Mouse (Mus musculus) embryo, embryonic 10.5 days (tissue): ENCODE measurements at regions not wholly inside any gene's neighbourhood (a gene's known extent, or its start where the extent isn't known, plus 50 kb on each side); places are given as distances from the start of the nearest gene placed in this dataset.

Experiments
- DNase-seq: peaks from one replicate; pipeline ENCODE4 v3.0.0-alpha.2; 2015; ENCODE audit warnings: low spot score

DNA sequence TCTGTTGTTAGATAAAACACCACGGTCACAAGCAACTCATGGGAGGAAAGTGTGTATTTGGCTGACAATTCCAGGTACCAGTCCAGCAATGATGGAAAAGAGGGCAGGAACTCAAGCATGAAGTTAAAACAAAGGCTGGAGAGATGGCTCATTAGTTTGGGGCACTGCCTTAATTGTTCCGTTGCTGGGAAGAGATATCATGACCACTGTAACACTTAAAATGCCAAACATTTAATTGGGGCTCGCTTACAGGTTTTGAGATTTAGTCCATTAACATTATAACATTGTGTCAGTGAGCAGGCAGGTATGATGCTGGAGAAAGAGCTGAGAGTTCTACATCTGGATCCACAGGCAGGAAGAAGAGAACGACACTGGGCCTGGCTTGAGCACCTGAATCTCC is 782.0 kb upstream of the Celf2 start:
- no peak for DNase-seq

DNA sequence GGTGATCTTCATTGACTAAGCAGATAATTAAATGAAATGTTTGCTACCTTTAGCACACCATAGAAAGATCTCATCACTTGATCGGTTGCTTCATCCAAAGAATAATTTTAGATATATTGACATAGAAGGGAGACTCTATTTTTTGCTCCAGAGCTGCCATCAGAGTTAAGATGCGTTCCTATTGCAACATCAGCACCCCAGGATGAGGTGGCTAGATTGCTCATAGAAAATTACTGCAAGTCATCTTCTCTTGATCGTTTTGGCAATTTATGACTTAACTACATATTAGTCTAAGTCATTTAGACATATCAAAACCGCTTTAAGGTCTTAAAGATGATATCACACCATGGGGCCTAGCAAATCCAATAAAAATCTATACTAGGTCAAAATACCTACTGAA is 778.0 kb upstream of the Celf2 start:
- DNase-seq = no peak

DNA sequence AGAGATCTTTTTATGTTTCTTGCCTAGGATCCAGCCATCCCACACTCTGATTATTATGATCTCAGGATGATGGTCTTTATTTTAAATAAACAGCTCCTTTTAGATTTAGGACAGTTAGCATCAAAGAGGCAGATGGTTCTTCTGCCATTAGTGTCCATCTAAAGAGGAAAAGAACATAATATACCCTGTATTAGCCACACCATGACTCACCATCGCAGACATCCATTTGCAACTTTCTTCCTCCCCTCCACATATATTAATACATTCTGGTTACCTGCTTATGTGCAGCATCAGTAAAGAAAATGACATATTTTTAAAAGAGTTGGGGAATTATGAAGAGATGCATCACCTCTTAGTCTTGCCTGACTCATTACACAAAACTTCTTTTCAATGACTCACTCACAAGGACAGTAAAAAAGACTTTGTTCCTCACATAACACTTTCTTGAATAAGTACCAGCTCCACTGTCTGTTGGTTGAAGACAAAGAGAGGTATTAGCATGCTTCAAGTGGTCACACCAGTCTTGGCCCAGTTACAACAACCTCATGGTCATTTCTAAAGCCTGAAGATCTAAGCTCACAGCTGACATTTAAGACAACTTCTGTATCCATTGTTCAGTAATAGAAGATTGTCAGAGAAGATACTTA is 766.9 kb upstream of the Celf2 start:
- DNase-seq = no peak
